Mouse (Mus musculus): ENCODE measurements around the gene Kcnq1.

- TF ChIP-seq MAFK (IDR thresholded peaks at IDR 0.05; ENCODE audit: insufficient read depth, low read depth, low read length) (no peak), ZC3H11A (IDR thresholded peaks at IDR 0.05; ENCODE audit: borderline replicate concordance, low read depth, low read length) (no peak), ZNF384 (IDR thresholded peaks at IDR 0.05; ENCODE audit: low read depth, low read length) (no peak)
Observed at GRCm38 (mm10) chr7:143461920-143462319, 355.8 kb downstream of the Kcnq1 start.

Measured in ES-E14 (cell line).